Mouse (Mus musculus) bone marrow macrophage, adult 2 months (primary cell): ENCODE results near the gene Jsrp1. TPM values are rescaled to one million over a fixed set of nuclear protein-coding genes. Genes with fewer than 3 reads are reported as not detected.

ENCODE experiments used
- H3K27ac ChIP-seq: 2 replicates; pipeline ENCODE4 v1.5.1; 2012; ENCODE audit warnings: low read depth, low read length; ENCODE audit not compliant: insufficient read depth
- H3K4me1 ChIP-seq: 2 replicates; pipeline ENCODE4 v1.6.1; 2012; ENCODE audit warnings: low read length; ENCODE audit not compliant: control insufficient read depth, insufficient read depth
- H3K4me3 ChIP-seq: 2 replicates; pipeline ENCODE4 v1.5.1; 2012; ENCODE audit warnings: mild to moderate bottlenecking, low read length, moderate library complexity; ENCODE audit not compliant: insufficient read depth
- CTCF ChIP-seq: IDR thresholded peaks from 2 replicates; pipeline ENCODE4 v1.5.1; 2012; ENCODE audit warnings: low read depth, mild to moderate bottlenecking, low read length, moderate library complexity
- POLR2A ChIP-seq: IDR thresholded peaks from 2 replicates; pipeline ENCODE4 v1.6.1; 2012; ENCODE audit warnings: mild to moderate bottlenecking, low read depth, low read length, borderline replicate concordance
- polyA plus RNA-seq: library from polyadenylated mRNA; stranded (reverse); fragments of >200 nt; gene quantifications from 2 replicates; pipeline ENCODE4 v1.2.4, GENCODE M21; 2012; ENCODE audit not compliant: missing spikeins, insufficient read depth, insufficient read length

Gene Jsrp1
- polyA plus RNA-seq = not detected in 2 replicates

DNA sequence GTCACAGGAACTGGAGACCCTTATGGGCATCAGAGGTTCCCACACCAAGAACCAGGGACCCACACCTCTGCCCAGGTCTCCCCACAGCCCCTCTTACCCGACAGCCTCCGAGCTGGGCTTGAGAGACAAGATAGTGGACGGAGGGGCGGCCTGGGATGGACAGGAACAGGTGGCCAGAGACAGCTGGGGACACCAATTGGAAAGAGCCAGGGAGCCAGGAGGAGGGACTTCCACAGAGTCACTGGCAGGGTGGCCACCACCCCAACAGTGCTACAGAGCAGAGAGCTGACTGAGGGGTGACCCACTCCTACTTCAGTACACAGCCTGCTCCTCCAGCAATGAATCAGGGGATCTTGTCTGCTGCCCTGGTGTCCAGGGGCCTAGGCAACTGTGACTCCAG is at the start of gene Jsrp1:
Gene Jsrp1 (minus strand): TSS at position 133 of the 400 bp plus-strand sequence.
- Histone ChIP-seq H3K4me3 (no peak within 1 kb of the TSS), H3K27ac (no peak within 1 kb of the TSS), H3K4me1 (peaks cover 6% of the 10 kb centered on the region; the same call in 1 of the 2 replicates)
- no peak for TF ChIP-seq POLR2A
- no peak for TF ChIP-seq CTCF

DNA sequence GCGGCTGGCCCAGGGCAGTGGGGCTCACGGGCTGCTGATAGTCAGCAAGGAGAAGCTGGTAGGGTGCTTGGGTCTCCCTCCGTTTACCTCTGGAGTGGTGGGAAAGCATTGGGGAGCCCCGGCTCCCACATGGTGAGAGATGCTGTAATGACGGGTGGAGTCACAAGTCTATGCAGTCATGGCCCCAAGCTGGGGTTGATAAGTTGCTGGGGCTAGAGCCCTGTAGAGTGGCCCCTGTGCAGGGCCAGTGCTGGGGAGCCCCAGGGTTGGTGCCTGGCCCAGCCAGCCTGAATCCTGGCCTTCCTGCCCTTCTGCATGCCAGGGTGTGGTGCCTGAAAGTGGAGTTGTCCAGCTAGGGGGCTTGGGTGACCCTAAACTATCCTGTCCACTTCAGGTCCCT is 49.0 kb upstream of the Jsrp1 start:
- no peak overlapping the region for H3K4me3 ChIP-seq
- H3K27ac ChIP-seq = no peak overlapping the region
- peaks cover 2% of the 10 kb centered on the region for H3K4me1 ChIP-seq
- TF ChIP-seq CTCF (no peak), POLR2A (no peak)

DNA sequence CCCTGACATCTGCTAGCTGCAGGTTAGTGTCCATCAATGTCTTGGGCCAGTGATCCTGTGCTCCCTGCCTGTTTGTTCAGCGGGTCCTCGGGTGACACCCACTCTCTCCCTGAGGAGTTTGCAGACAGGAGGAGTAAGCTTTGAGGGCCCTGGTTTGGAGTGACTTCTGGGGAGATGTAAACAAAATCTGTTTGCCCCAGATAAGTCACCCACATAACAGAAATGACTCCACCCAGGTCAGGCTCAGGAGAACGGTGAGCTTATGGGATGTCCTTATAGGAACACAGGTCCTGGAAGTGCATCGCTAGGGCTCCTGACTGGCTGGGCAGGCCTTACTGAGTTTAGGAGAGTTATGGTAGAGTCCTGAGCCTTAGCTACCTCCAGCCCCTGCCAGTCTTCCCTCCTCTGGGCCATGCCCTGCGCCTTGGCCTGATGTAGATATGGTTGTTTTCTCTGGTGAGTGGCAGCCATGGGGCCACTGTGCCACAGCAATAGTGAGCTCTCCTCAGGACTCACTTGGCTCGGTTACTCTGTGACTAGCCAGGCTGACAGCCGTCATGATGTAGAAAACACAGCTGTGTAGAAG is 45.1 kb upstream of the Jsrp1 start:
- Histone ChIP-seq H3K27ac (no peak overlapping the region), H3K4me1 (peaks cover 11% of the 10 kb centered on the region), H3K4me3 (no peak overlapping the region)
- no peak for TF ChIP-seq CTCF
- TF ChIP-seq POLR2A = no peak

DNA sequence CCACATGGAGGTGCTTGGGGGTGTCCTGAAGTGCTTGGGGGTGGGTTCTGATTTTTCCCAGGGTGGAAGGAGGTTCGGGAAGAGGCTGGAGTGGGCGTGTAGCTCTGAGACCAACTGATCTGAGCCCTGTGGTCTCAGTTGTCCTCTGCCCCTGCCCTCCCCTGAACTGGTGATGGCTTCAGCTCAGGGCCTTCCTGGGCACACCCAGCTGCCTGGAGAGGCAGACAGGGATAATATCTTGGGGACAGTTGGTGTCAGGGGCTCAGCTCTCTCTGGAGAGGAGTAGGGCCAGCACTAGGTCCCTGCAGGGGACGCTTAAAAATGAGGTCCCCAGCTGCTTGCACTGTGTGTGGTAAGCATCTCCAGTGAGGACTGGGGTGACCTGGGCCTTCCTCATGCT is 44.5 kb upstream of the Jsrp1 start:
- H3K27ac ChIP-seq = no peak overlapping the region
- TF ChIP-seq POLR2A (no peak), CTCF (no peak)
- peaks cover 11% of the 10 kb centered on the region for H3K4me1 ChIP-seq
- no peak overlapping the region for H3K4me3 ChIP-seq

DNA sequence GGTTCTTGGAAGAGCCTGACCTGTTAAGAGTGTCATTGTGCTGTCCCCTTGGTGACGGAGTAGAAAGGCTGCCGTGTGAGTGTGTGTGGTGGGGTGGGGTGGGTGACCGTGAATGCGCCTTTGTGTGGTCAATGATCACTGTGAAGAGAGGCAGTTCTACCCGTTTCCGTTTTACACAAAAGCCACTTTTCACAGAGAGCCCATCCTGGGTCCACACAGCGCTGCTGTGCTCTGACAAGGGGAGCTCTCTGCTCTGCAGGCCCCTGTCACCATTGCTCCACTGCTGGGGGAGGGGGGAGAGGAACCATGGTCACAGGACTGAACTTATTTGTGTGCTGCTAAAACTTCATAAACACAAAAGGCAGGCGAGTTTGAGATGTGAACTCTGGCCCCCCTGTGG is 44.1 kb upstream of the Jsrp1 start:
- Histone ChIP-seq H3K4me3 (no peak overlapping the region), H3K4me1 (peaks cover 11% of the 10 kb centered on the region), H3K27ac (no peak overlapping the region)
- no peak for TF ChIP-seq POLR2A

DNA sequence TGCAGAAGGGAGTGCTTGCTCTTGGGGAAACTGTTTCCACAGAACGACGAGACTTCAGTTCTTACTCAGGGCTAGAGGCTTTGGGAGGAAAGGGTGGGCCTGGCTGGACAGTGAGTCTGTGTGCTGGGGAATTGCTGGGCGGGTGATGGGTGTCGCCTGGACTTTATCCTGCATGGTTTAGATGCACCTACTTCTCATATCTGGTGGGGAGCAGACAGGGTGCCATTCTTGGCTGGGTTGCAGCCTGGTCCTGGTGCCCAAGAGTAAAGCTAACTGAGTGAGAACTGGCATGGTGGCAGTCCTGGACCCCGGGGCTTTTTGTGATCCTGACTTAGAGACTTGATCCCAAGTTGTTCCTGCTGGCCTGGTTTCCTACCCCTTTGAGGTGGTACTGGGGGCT is 43.6 kb upstream of the Jsrp1 start:
- Histone ChIP-seq H3K4me1 (peaks cover 11% of the 10 kb centered on the region), H3K27ac (no peak overlapping the region), H3K4me3 (peak overlapping the region; percentile 81; the same call in 1 of the 2 replicates)
- no peak for TF ChIP-seq POLR2A
- no peak for TF ChIP-seq CTCF

DNA sequence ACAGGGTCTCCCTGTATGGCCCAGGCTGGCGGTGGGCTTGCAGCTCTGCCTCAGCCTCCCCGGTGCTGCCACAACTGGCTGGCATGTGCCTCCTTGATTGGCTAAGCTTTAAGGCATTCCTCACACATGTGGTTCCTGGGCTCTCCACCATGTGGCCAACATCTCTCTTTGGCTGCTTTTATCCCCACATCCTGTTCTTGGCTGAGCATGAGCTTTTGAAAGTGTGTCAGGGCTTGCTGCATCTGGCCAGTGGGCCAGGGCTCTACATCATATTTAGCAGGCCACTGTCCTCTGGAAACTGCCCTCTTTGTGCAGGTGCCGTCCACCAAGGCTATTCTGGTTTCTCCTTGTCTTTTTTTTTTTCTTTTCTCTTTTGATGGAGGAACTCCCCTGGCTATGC is 43.0 kb upstream of the Jsrp1 start:
- H3K4me3 ChIP-seq = peak overlapping the region; percentile 81
- no peak for TF ChIP-seq CTCF
- no peak for TF ChIP-seq POLR2A
- peak overlapping the region; percentile 3; the same call in 1 of the 2 replicates for H3K27ac ChIP-seq
- peaks cover 11% of the 10 kb centered on the region for H3K4me1 ChIP-seq

DNA sequence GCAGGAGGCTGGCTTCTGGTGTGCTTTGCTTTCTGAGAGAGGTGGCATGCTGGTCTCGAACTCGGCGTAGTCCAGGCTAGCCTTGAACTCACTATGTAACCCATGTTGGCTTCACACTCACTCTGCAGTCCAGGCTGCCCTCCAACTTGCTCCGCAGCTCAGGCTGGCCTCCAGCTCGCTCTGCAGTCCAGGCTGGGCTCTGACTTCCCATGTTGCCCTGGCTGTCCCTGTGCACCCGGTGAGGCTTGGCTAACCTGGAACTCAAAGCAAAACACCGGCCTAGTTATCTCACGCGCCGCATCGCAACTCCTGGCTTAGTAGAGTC is 42.4 kb upstream of the Jsrp1 start:
- Histone ChIP-seq H3K4me1 (peaks cover 11% of the 10 kb centered on the region), H3K27ac (peak overlapping the region; percentile 5; the same call in 1 of the 2 replicates), H3K4me3 (peak overlapping the region; percentile 81)
- TF ChIP-seq POLR2A = no peak
- no peak for TF ChIP-seq CTCF

DNA sequence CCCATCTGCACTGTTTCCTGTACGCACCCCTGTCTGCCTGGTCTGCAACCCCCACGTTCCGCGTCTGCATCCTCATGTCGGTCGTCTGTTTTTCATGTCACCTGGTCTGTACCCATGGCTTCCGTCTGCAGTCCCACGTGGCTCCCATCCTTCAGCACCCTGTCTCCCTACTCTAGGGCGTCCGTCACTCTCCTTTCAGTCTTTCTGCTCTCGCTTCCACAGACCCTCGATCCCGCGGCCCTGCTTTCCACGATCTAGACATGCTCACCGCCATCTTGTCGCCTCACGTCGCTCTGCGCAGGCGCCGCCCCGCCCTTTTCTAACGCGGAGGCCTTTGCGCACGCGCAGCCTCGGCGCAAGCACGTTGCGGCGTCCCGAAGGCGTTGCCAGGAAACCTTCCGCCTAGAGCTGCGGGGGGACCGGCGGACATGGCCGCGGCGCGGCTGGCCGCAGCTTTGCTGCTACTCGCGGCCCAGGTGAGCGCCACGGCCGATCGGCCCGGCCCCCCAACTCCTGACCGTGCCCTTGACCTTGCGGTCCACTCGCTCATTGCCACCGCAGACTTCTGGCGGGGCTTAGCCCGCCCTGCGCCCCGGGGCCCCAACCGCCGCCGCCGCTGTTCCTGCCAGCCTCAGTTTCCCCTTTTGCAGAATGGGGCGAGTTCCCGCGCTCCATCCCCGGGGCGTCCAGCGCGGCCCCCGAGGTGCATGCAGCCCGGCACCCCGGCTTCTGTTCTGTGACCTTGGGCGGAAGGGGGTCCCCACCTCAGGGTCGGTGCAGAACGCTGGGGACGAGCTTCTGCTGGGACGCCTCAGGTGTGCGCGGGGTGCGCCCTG is 41.8 kb upstream of the Jsrp1 start, which contains the start of the genes Lsm7 and Sppl2b:
Gene Lsm7 (minus strand): TSS at position 297 of the 836 bp plus-strand sequence.
Gene Sppl2b (plus strand): TSS at position 363 of the 836 bp plus-strand sequence.
- Histone ChIP-seq H3K4me3 (peak within 1 kb of the TSS; percentile 81), H3K4me1 (peaks cover 11% of the 10 kb centered on the region), H3K27ac (peak within 1 kb of the TSS; percentile 11)
- no peak for TF ChIP-seq CTCF
- TF ChIP-seq POLR2A = no peak

DNA sequence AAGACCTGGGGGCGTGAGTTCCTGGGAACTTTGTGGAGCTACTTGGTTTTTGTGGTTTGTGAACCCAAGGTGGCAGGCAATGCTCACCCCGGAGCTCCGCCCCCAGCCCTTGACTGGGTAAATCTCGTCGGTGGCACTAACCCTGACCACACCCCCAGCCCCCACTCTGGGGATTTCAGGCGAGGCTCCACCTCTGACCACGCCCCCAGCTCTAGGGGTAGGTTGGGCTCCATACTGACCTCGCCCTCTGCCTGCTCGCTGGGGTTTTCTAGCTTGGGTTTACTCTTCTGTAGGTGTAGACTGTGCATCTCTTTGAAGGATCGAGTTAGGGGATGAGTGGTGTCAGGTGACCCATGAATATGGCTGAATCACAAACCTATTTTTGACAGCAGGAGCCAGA is 35.3 kb upstream of the Jsrp1 start:
- Histone ChIP-seq H3K27ac (no peak overlapping the region), H3K4me3 (no peak overlapping the region), H3K4me1 (peaks cover 12% of the 10 kb centered on the region)
- no peak for TF ChIP-seq CTCF
- no peak for TF ChIP-seq POLR2A

DNA sequence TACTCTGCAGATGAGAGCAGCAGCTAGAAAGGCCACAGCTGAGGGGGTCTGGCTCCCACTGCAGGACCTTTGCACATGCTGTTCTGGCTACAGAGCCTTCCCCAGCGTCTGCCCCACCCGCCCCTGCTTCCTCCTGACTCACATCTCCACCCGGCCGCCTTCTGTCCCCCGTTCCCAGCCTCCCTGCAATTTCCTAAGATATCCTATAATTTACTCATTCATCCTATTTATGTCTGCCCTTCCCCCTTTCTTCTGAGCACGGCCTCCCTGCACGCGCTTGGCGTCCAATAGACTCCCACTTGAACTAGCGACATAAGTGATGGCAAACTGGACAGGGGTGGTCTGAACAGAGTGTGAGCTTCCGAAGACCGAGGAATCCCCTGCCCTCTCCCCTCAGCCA is 32.4 kb upstream of the Jsrp1 start:
- no peak overlapping the region for H3K4me3 ChIP-seq
- TF ChIP-seq CTCF (no peak), POLR2A (no peak)
- no peak overlapping the region for H3K27ac ChIP-seq
- peaks cover 12% of the 10 kb centered on the region for H3K4me1 ChIP-seq
